Mouse (Mus musculus) hindbrain, postnatal 0 days (tissue): Measurements from ENCODE around the gene Usp49. TPM values are rescaled to one million over a fixed set of nuclear protein-coding genes. Genes with fewer than 3 reads are reported as not detected.

ENCODE experiments used
- ATAC-seq: fragments of 200-750 bp; cut with Nextera tagmentation; 2 replicates; pipeline ENCODE4 v1.8.0; 2017; ENCODE audit warnings: mild to moderate bottlenecking, moderate TSS enrichment, moderate library complexity
- DNase-seq: peaks from one replicate; pipeline ENCODE4 v3.0.0-alpha.2; 2015; ENCODE audit warnings: low spot score
- H3K27ac ChIP-seq: fragments of 300-500 bp; sonication (generic); 2 replicates; pipeline ENCODE4 v1.5.1; 2014; ENCODE audit warnings: mild to moderate bottlenecking
- H3K27me3 ChIP-seq: fragments of 300-500 bp; sonication (generic); 2 replicates; pipeline ENCODE4 v1.6.1; 2014; ENCODE audit warnings: low read length, mixed read lengths; ENCODE audit not compliant: insufficient read depth
- H3K36me3 ChIP-seq: fragments of 300-500 bp; sonication (generic); 2 replicates; pipeline ENCODE4 v1.6.1; 2014; ENCODE audit warnings: low read length, mixed read lengths; ENCODE audit not compliant: insufficient read depth
- H3K4me1 ChIP-seq: fragments of 300-500 bp; sonication (generic); 2 replicates; pipeline ENCODE4 v1.6.1; 2014; ENCODE audit warnings: antibody characterized with exemption, low read length, mixed read lengths; ENCODE audit not compliant: insufficient read depth
- H3K4me2 ChIP-seq: fragments of 300-500 bp; sonication (generic); 2 replicates; pipeline ENCODE4 v1.6.1; 2014; ENCODE audit warnings: low read depth, mild to moderate bottlenecking, low read length, moderate library complexity, mixed read lengths
- H3K4me3 ChIP-seq: fragments of 300-500 bp; sonication (generic); 2 replicates; pipeline ENCODE4 v1.5.1; 2014; ENCODE audit warnings: low read length
- H3K9ac ChIP-seq: fragments of 300-500 bp; sonication (generic); replicated peaks from 2 replicates; pipeline ENCODE4 v1.6.1; 2014; ENCODE audit warnings: mild to moderate bottlenecking, low read length, moderate library complexity, mixed read lengths
- H3K9me3 ChIP-seq: fragments of 300-500 bp; sonication (generic); 2 replicates; pipeline ENCODE4 v1.6.1; 2016; ENCODE audit warnings: low read length, mixed read lengths
- CTCF ChIP-seq: IDR thresholded peaks from 2 replicates; pipeline ENCODE4 v1.5.1; 2016; ENCODE audit warnings: antibody characterized with exemption, control low read depth, low read depth
- WGBS: fragments of 180-500 bp; shearing (Covaris S2); extraction: QIAGEN DNeasy Blood & Tissue Kit; methylation state at CpG from one replicate; pipeline ENCODE4 v1.1.7; 2014; 5-methylcytosine and 5-hydroxymethylcytosine counted together
- polyA plus RNA-seq: library from polyadenylated mRNA; unstranded; fragments of >200 nt; fragmentation: Nextera tagmentation; extraction: Ambion mirVana; gene quantifications from 2 replicates; pipeline ENCODE4 v1.2.1, GENCODE M21; 2015
- total RNA-seq: library from RNA; depleted of rRNA; stranded (reverse); fragments of >200 nt; gene quantifications from 2 replicates; pipeline ENCODE4 v1.2.3, GENCODE M21; 2014

Usp49 gene
- total and polyA plus RNA-seq, 2 experiments from 2014 or later, result 4.9 to 25.5 TPM

GRCm38 (mm10) chr17:47676581-47676980, 46.1 kb downstream of the Usp49 start:
- peaks cover 40% of the 10 kb centered on the region for H3K36me3 ChIP-seq
- H3K4me2 ChIP-seq, result no peak overlapping the region
- H3K4me1 ChIP-seq, result 0 out of 2 replicates have a peak, but pooled peaks cover 5% of the 10 kb centered on the region
- no peak for ATAC-seq
- 18% methylated on average over 9 of the region's 9 CpGs for WGBS
- H3K4me3 ChIP-seq, result no peak overlapping the region
- H3K9me3 ChIP-seq, result no peaks in the 10 kb centered on the region
- H3K27ac ChIP-seq, result no peak overlapping the region
- TF ChIP-seq CTCF, result peak; percentile 94
- no peak overlapping the region for H3K9ac ChIP-seq
- no peaks in the 10 kb centered on the region for H3K27me3 ChIP-seq
- peak; percentile 89 for DNase-seq

GRCm38 (mm10) chr17:47678238-47678637, 47.7 kb downstream of the Usp49 start:
- ATAC-seq (no peak), DNase-seq (no peak)
- no peak overlapping the region for H3K4me2 ChIP-seq
- peaks cover 52% of the 10 kb centered on the region for H3K36me3 ChIP-seq
- WGBS, result 97% methylated on average over 5 of the region's 5 CpGs
- H3K4me1 ChIP-seq, result no peaks in the 10 kb centered on the region
- no peaks in the 10 kb centered on the region for H3K9me3 ChIP-seq
- no peak overlapping the region for H3K27ac ChIP-seq
- H3K27me3 ChIP-seq, result no peaks in the 10 kb centered on the region
- TF ChIP-seq CTCF, result no peak
- no peak overlapping the region for H3K9ac ChIP-seq
- H3K4me3 ChIP-seq, result no peak overlapping the region

GRCm38 (mm10) chr17:47678702-47679101, 48.2 kb downstream of the Usp49 start:
- peaks cover 57% of the 10 kb centered on the region for H3K36me3 ChIP-seq

DNA sequence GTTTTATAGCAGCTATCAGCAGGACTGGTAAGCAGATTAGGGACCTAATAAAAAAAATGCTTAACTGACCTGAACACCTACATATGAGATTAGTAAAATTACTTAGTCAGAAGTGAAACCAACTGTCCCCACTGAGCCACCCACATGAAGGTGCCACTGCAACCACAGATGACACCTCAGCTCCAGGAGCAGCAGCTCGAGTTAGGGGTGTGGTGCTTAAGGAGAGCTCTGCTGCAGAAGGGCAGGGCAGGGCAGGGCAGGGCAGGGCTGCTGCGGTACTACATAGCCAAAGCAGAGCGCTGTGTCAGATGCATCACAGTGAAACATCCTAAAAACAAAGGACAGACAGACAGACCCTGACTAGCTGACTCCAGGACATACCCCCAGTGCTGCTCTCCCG, 52.3 kb downstream of the Usp49 start:
- WGBS, result 87% methylated on average over 4 of the region's 4 CpGs
- H3K27ac ChIP-seq, result no peak overlapping the region
- TF ChIP-seq CTCF, result no peak

More at GRCm38 (mm10) chr17:47678702-47679101, 48.2 kb downstream of the Usp49 start:
- Histone ChIP-seq H3K4me3 (no peak overlapping the region), H3K9ac (no peak overlapping the region), H3K4me2 (no peak overlapping the region), H3K27me3 (no peaks in the 10 kb centered on the region), H3K9me3 (no peaks in the 10 kb centered on the region), H3K27ac (no peak overlapping the region), H3K4me1 (no peaks in the 10 kb centered on the region)
- TF ChIP-seq CTCF, result no peak
- DNase-seq (no peak), ATAC-seq (no peak)
- WGBS, result 86% methylated on average over 5 of the region's 5 CpGs

GRCm38 (mm10) chr17:47687409-47688343, 57.2 kb downstream of the Usp49 start:
- H3K4me1 ChIP-seq, result peaks cover 11% of the 10 kb centered on the region
- no peak for TF ChIP-seq CTCF
- peak; percentile 99 for DNase-seq
- no peaks in the 10 kb centered on the region for H3K9me3 ChIP-seq
- H3K27ac ChIP-seq, result peak overlapping the region; percentile 87
- WGBS, result 1% methylated on average over 70 of the region's 70 CpGs
- peak overlapping the region; percentile 84 for H3K9ac ChIP-seq
- peaks cover 18% of the 10 kb centered on the region for H3K36me3 ChIP-seq
- H3K4me2 ChIP-seq, result peak overlapping the region; percentile 92
- peak overlapping the region; percentile 58 for H3K4me3 ChIP-seq
- no peaks in the 10 kb centered on the region for H3K27me3 ChIP-seq
- peak; percentile 91 for ATAC-seq

More for the DNA sequence above, 52.3 kb downstream of the Usp49 start:
- Histone ChIP-seq H3K4me1 (peaks cover 7% of the 10 kb centered on the region), H3K36me3 (peaks cover 62% of the 10 kb centered on the region), H3K9me3 (no peaks in the 10 kb centered on the region), H3K9ac (no peak overlapping the region), H3K4me2 (no peak overlapping the region), H3K27me3 (no peaks in the 10 kb centered on the region), H3K4me3 (no peak overlapping the region)
- DNase-seq (no peak), ATAC-seq (no peak)

DNA sequence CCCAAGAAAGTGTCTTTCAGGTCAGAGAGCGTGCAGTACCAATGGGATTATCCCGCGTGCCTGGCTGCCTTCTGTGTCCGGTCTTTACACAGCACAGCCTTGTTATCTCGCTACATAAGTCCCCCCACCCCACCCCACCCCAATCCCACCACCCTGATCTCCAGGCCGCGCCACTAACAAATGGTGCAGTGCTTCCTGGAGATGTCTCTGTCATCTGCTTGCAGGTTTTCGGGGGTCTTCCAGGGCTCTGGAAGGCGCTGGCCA, 57.8 kb downstream of the Usp49 start, which contains the start of gene Tomm6:
Gene Tomm6, minus strand, starts transcription at position 43 of the 264 bp plus-strand sequence.
- peaks cover 11% of the 10 kb centered on the region for H3K4me1 ChIP-seq
- H3K27me3 ChIP-seq, result no peaks in the 10 kb centered on the region
- ATAC-seq (no peak), DNase-seq (no peak)
- peak within 1 kb of the TSS; percentile 58 for H3K4me3 ChIP-seq
- H3K4me2 ChIP-seq, result peak within 1 kb of the TSS; percentile 92
- no peaks in the 10 kb centered on the region for H3K9me3 ChIP-seq
- no peak for TF ChIP-seq CTCF
- H3K27ac ChIP-seq, result peak within 1 kb of the TSS; percentile 87
- under 1% methylated on average over 9 of the region's 9 CpGs for WGBS
- peak within 1 kb of the TSS; percentile 84 for H3K9ac ChIP-seq
- H3K36me3 ChIP-seq, result peaks cover 12% of the 10 kb centered on the region
